ENCODE assay signal across 13 mouse cellular contexts in the genomic region with DNA sequence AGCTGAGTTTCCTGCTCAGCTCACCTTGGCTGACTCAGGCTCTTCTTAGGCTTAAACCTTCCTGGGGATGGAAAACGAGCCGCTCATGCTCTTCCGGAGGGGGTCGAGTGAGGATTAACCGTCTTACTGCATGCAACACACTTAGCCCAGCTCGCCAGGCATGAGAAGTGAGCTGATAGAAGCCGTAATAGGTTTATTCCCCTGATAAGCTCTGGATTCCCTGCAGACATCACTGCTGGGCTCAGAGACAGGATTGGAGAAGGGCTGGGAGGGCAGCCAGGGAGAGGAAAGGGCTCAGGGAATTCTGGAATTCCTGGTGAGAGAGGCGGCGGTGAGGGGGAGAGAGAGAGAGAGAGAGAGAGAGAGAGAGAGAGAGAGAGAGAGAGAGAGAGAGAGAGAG.
DNase-seq lines count a peak whose midpoint lies in the region; ATAC-seq lines count a peak whose summit lies in the region.
"Had no signal": no experiment of that assay in that cellular context is flagged by ENCODE, and none has a peak within 500 bp of the region (broad histone marks: within the 10 kb centered on the region; RNA-seq: fewer than 3 reads in every experiment).

No protein-coding gene starts in this region.

- H3K27me3 ChIP-seq in heart, embryonic 15.5 days: no peaks in the 10 kb centered on the region
- H3K27me3 ChIP-seq in forebrain, embryonic 14.5 days (replicated peaks; ENCODE audit: control insufficient read depth, insufficient read depth, low read length): no peaks in the 10 kb centered on the region
- H3K27me3 ChIP-seq in hindbrain, embryonic 14.5 days (ENCODE audit: control insufficient read depth, insufficient read depth, low read length): no peaks in the 10 kb centered on the region
- H3K27me3 ChIP-seq in neural tube, embryonic 15.5 days (replicated peaks): no peaks in the 10 kb centered on the region

- no peak for DNase-seq in heart, adult 18-20 months
- no peak for DNase-seq in forebrain, embryonic 14.5 days (ENCODE audit: low spot score)
- no peak for DNase-seq in hindbrain, embryonic 14.5 days (ENCODE audit: low spot score)
- no peak for DNase-seq in gastrocnemius, postnatal 36 days
- DNase-seq in urinary bladder, postnatal 36 days (ENCODE audit: low spot score in 2 of 2): no peak
- DNase-seq: adrenal gland, postnatal 25 days; cerebellum, adult 11-12 months; kidney, postnatal 25 days; layer of hippocampus, postnatal 36 days; liver had no signal

- intact Hi-C loops in gastrocnemius, postnatal 36 days (cut with DNase I): no loop called here

- H3K9ac ChIP-seq in heart, embryonic 15.5 days: no peak overlapping the region
- H3K9ac ChIP-seq in forebrain, embryonic 14.5 days (ENCODE audit: low read length): no peak overlapping the region
- peak overlapping the region; percentile 11; the same call in 1 of the 2 replicates for H3K9ac ChIP-seq in hindbrain, embryonic 14.5 days
- no peak overlapping the region for H3K9ac ChIP-seq in neural tube, embryonic 15.5 days (replicated peaks)

- WGBS in heart, embryonic 15.5 days: 20% methylated on average over 7 of the region's 9 CpGs
- 42% methylated on average over 9 of the region's 9 CpGs for WGBS in forebrain, embryonic 14.5 days
- WGBS in hindbrain, embryonic 14.5 days: 36% methylated on average over 9 of the region's 9 CpGs
- 43% methylated on average over 9 of the region's 9 CpGs for WGBS in neural tube, embryonic 15.5 days

- 0 out of 2 replicates have a peak overlapping the region, but pooled peaks have one; percentile 33 for H3K27ac ChIP-seq in heart, embryonic 15.5 days
- no peak overlapping the region for H3K27ac ChIP-seq in forebrain, embryonic 14.5 days (ENCODE audit: low read depth, low read length)
- H3K27ac ChIP-seq in hindbrain, embryonic 14.5 days: peak overlapping the region; percentile 69
- peak overlapping the region; percentile 64 for H3K27ac ChIP-seq in neural tube, embryonic 15.5 days (replicated peaks)

- H3K4me3 ChIP-seq in heart, embryonic 15.5 days: no peak overlapping the region
- H3K4me3 ChIP-seq in forebrain, embryonic 14.5 days (ENCODE audit: low read depth, low read length): no peak overlapping the region
- no peak overlapping the region for H3K4me3 ChIP-seq in hindbrain, embryonic 14.5 days (replicated peaks; ENCODE audit: low read length)
- H3K4me3 ChIP-seq in neural tube, embryonic 15.5 days (replicated peaks): no peak overlapping the region

- peak overlapping the region; percentile 31 for H3K4me2 ChIP-seq in heart, embryonic 15.5 days
- H3K4me2 ChIP-seq in forebrain, embryonic 14.5 days (ENCODE audit: low read length): no peak overlapping the region
- H3K4me2 ChIP-seq in hindbrain, embryonic 14.5 days (replicated peaks): no peak overlapping the region
- H3K4me2 ChIP-seq in neural tube, embryonic 15.5 days: no peak overlapping the region

- peaks cover 12% of the 10 kb centered on the region for H3K4me1 ChIP-seq in heart, embryonic 15.5 days (replicated peaks)
- H3K4me1 ChIP-seq in forebrain, embryonic 14.5 days (ENCODE audit: control insufficient read depth, insufficient read depth, low read length): peaks cover 3% of the 10 kb centered on the region; the same call in 1 of the 2 replicates
- peaks cover 33% of the 10 kb centered on the region for H3K4me1 ChIP-seq in hindbrain, embryonic 14.5 days (replicated peaks; ENCODE audit: control insufficient read depth, insufficient read depth, low read length)
- peaks cover 22% of the 10 kb centered on the region for H3K4me1 ChIP-seq in neural tube, embryonic 15.5 days

- ATAC-seq in heart, embryonic 15.5 days (replicated peaks; ENCODE audit: insufficient number of reproducible peaks, insufficient read depth, low FRiP score, low read depth): no peak
- ATAC-seq in forebrain, embryonic 14.5 days: 0 out of 2 replicates have a peak, but pooled peaks have one; percentile 7
- ATAC-seq in hindbrain, embryonic 14.5 days (ENCODE audit: low FRiP score): no peak
- ATAC-seq in neural tube, embryonic 15.5 days (ENCODE audit: low FRiP score): no peak
- ATAC-seq: lung, postnatal 0 days had no signal

- H3K36me3 ChIP-seq in heart, embryonic 15.5 days: no peaks in the 10 kb centered on the region
- H3K36me3 ChIP-seq in forebrain, embryonic 14.5 days (ENCODE audit: control insufficient read depth, insufficient read depth, low read length): peaks cover 4% of the 10 kb centered on the region; the same call in 1 of the 2 replicates
- 0 out of 2 replicates have a peak, but pooled peaks cover 5% of the 10 kb centered on the region for H3K36me3 ChIP-seq in hindbrain, embryonic 14.5 days (replicated peaks; ENCODE audit: control insufficient read depth, insufficient read depth)
- no peaks in the 10 kb centered on the region for H3K36me3 ChIP-seq in neural tube, embryonic 15.5 days

- H3K9me3 ChIP-seq in heart, embryonic 15.5 days (replicated peaks): no peaks in the 10 kb centered on the region
- no peaks in the 10 kb centered on the region for H3K9me3 ChIP-seq in forebrain, embryonic 14.5 days (replicated peaks; ENCODE audit: control insufficient read depth, low read length)
- no peaks in the 10 kb centered on the region for H3K9me3 ChIP-seq in hindbrain, embryonic 14.5 days (ENCODE audit: control insufficient read depth, low read length)
- no peaks in the 10 kb centered on the region for H3K9me3 ChIP-seq in neural tube, embryonic 15.5 days (replicated peaks)
